Mouse (Mus musculus): ENCODE data around the gene Kmt2b.

Kmt2b gene

GRCm38 (mm10) chr7:30600651-30601050, 12.1 kb upstream of the Kmt2b start:
- DNase-seq (ENCODE audit: low read depth, low spot score) = no peak

GRCm38 (mm10) chr7:30599933-30600353, 11.4 kb upstream of the Kmt2b start:
- peak; percentile 87 for DNase-seq (ENCODE audit: low read depth, low spot score)

- no peak for DNase-seq (ENCODE audit: low read depth, low spot score)
Observed at GRCm38 (mm10) chr7:30598786-30599185, 10.3 kb upstream of the Kmt2b start, which contains the start of gene Zbtb32. TSS of gene Zbtb32 (minus strand) at chr7:30598909.

- no peak for DNase-seq (ENCODE audit: low read depth, low spot score)
Observed at GRCm38 (mm10) chr7:30596811-30597210, 8.3 kb upstream of the Kmt2b start.

GRCm38 (mm10) chr7:30596093-30596492, 7.6 kb upstream of the Kmt2b start:
- no peak for DNase-seq (ENCODE audit: low read depth, low spot score)

- DNase-seq (ENCODE audit: low read depth, low spot score) = no peak
Observed at GRCm38 (mm10) chr7:30594510-30595024, 6.0 kb upstream of the Kmt2b start.

- DNase-seq (ENCODE audit: low read depth, low spot score) = no peak
Observed at GRCm38 (mm10) chr7:30593579-30594509, 5.3 kb upstream of the Kmt2b start.

GRCm38 (mm10) chr7:30592772-30593423, 4.4 kb upstream of the Kmt2b start:
- no peak for DNase-seq (ENCODE audit: low read depth, low spot score)

- DNase-seq (ENCODE audit: low read depth, low spot score) = no peak
Observed at GRCm38 (mm10) chr7:30591605-30591951, 3.1 kb upstream of the Kmt2b start.

- no peak for DNase-seq (ENCODE audit: low read depth, low spot score)
Observed at GRCm38 (mm10) chr7:30590927-30591604, 2.5 kb upstream of the Kmt2b start.

GRCm38 (mm10) chr7:30589435-30590301, 1.1 kb upstream of the Kmt2b start:
- peak; percentile 67 for DNase-seq (ENCODE audit: low read depth, low spot score)

- DNase-seq (ENCODE audit: low read depth, low spot score) = no peak
Observed at GRCm38 (mm10) chr7:30587842-30588667, 471 bp downstream of the Kmt2b start.

GRCm38 (mm10) chr7:30586455-30587020, 2.0 kb downstream of the Kmt2b start:
- DNase-seq (ENCODE audit: low read depth, low spot score) = no peak

- DNase-seq (ENCODE audit: low read depth, low spot score) = no peak
Observed at GRCm38 (mm10) chr7:30585170-30585569, 3.4 kb downstream of the Kmt2b start.

- no peak for DNase-seq (ENCODE audit: low read depth, low spot score)
Observed at GRCm38 (mm10) chr7:30584339-30584738, 4.2 kb downstream of the Kmt2b start.

- DNase-seq (ENCODE audit: low read depth, low spot score) = no peak
Observed at GRCm38 (mm10) chr7:30581547-30581946, 7.0 kb downstream of the Kmt2b start.

- no peak for DNase-seq (ENCODE audit: low read depth, low spot score)
Observed at GRCm38 (mm10) chr7:30579950-30580349, 8.6 kb downstream of the Kmt2b start.

GRCm38 (mm10) chr7:30572969-30573368, 15.6 kb downstream of the Kmt2b start:
- no peak for DNase-seq (ENCODE audit: low read depth, low spot score)

GRCm38 (mm10) chr7:30572389-30572788, 16.1 kb downstream of the Kmt2b start:
- no peak for DNase-seq (ENCODE audit: low read depth, low spot score)

- DNase-seq (ENCODE audit: low read depth, low spot score) = no peak
Observed at GRCm38 (mm10) chr7:30567555-30567954, 21.0 kb downstream of the Kmt2b start.

All from brain, embryonic 18.5 days (tissue).